Mouse (Mus musculus) hindbrain, embryonic 13.5 days (tissue): ENCODE measurements around the gene Osbpl11. TPM values are rescaled to one million over a fixed set of nuclear protein-coding genes. Genes with fewer than 3 reads are reported as not detected.
A peak's percentile ranks its signal among the peaks of the same experiment; 100 is the strongest.
"Not testable (repeated sequence)": the region's sequence is repeated elsewhere in the genome, so short reads cannot be mapped to it uniquely, and the experiment has no call there.

ENCODE experiments used
- ATAC-seq: fragments of 200-750 bp; cut with Nextera tagmentation; 2 replicates; pipeline ENCODE4 v1.8.0; 2017; ENCODE audit warnings: moderate TSS enrichment; ENCODE audit not compliant: low FRiP score
- H3K27ac ChIP-seq: fragments of 300-500 bp; sonication (generic); 2 replicates; pipeline ENCODE4 v1.5.1; 2015; ENCODE audit warnings: inconsistent platforms, mild to moderate bottlenecking, moderate library complexity
- H3K27me3 ChIP-seq: fragments of 300-500 bp; sonication (generic); 2 replicates; pipeline ENCODE4 v1.6.1; 2015; ENCODE audit warnings: mild to moderate bottlenecking, inconsistent platforms
- H3K36me3 ChIP-seq: fragments of 300-500 bp; sonication (generic); 2 replicates; pipeline ENCODE4 v1.6.1; 2015; ENCODE audit warnings: mild to moderate bottlenecking, inconsistent platforms
- H3K4me1 ChIP-seq: fragments of 300-500 bp; sonication (generic); replicated peaks from 2 replicates; pipeline ENCODE4 v1.6.1; 2015; ENCODE audit warnings: inconsistent platforms
- H3K4me2 ChIP-seq: fragments of 300-500 bp; sonication (generic); 2 replicates; pipeline ENCODE4 v1.6.1; 2015; ENCODE audit warnings: inconsistent platforms, mild to moderate bottlenecking, moderate library complexity
- H3K4me3 ChIP-seq: fragments of 300-500 bp; sonication (generic); 2 replicates; pipeline ENCODE4 v1.5.1; 2015; ENCODE audit warnings: mild to moderate bottlenecking, inconsistent platforms
- H3K9ac ChIP-seq: fragments of 300-500 bp; sonication (generic); 2 replicates; pipeline ENCODE4 v1.6.1; 2015; ENCODE audit warnings: mild to moderate bottlenecking, inconsistent platforms
- H3K9me3 ChIP-seq: fragments of 300-500 bp; sonication (generic); 2 replicates; pipeline ENCODE4 v1.6.1; 2016; ENCODE audit warnings: inconsistent platforms
- WGBS: fragments of 180-500 bp; shearing (Covaris S2); methylation state at CpG from one replicate; pipeline ENCODE4 v1.1.7; 2015; 5-methylcytosine and 5-hydroxymethylcytosine counted together
- polyA plus RNA-seq: library from polyadenylated mRNA; unstranded; fragments of >200 nt; fragmentation: Nextera tagmentation; extraction: Ambion mirVana; gene quantifications from 2 replicates; pipeline ENCODE4 v1.2.1, GENCODE M21; 2015

The Osbpl11 gene
- polyA plus RNA-seq, 1 experiment from 2014 or later: 18.3 TPM

DNA sequence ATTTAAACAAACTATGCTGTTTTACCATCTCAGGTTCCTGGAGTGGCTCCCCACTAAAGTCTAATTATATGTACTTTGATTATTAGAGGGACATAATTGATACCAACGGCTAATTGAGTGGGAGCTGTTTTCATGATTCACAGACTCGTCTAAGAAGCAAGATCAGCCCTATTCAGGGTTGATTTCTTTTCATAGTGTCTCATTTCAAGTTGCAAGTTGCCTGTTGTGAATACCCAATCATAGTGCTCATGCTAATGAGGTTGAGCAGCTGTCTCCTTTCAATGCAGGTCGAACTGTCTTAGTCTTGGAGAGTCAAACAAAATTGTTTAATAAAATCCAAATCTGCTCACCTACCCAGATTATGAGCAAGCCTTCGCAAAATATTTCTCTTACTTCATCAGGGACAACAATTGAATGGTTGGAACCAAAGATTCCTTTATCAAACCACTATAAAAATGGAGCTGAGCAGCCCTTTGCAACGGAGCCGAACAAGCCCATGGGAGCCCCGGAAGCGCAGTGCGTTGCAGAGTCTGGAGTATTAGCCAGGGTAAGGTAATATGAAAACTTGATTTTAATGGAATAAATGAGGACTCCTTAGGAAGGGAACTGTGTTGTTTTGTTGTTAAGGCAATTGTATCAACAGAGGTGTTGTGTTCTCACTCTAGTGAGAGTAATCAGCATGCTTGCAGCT, 31.6 kb downstream of the Osbpl11 start:
- 61% methylated on average over 9 of the region's 9 CpGs for WGBS
- ATAC-seq: no peak
- H3K27ac ChIP-seq: peak overlapping the region; percentile 55

GRCm38 (mm10) chr16:33217553-33218085, 32.7 kb downstream of the Osbpl11 start:
- not testable (repeated sequence) for H3K4me3 ChIP-seq, ATAC-seq, H3K27me3 ChIP-seq, H3K4me1 ChIP-seq, H3K4me2 ChIP-seq, H3K9ac ChIP-seq, H3K9me3 ChIP-seq, H3K27ac ChIP-seq
- peaks cover 33% of the 10 kb centered on the region for H3K36me3 ChIP-seq
- 68% methylated on average over 3 of the region's 3 CpGs for WGBS

More for the DNA sequence above, 31.6 kb downstream of the Osbpl11 start:
- Histone ChIP-seq H3K9me3 (no peaks in the 10 kb centered on the region), H3K9ac (no peak overlapping the region), H3K4me1 (peaks cover 5% of the 10 kb centered on the region), H3K4me2 (no peak overlapping the region), H3K36me3 (peaks cover 36% of the 10 kb centered on the region), H3K27me3 (no peaks in the 10 kb centered on the region), H3K4me3 (no peak overlapping the region)

DNA sequence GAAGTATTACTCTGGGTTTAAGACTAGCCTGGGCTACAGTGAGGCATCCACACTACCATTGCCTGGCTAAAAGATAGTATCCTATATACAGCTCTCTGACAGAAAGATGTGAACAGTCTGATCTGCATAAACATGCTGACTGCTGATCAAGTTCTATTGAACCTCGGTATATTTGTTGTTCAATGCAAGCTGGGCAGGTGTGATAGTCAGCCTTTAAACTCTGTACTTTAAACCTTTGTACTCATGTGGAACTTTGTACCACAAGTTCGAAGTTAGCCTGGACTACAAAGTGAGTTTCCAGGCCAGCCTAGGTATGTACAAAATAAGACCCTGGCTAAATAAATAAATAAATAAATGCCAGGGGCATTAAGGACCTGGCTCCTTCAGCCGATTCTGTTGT, 37.6 kb downstream of the Osbpl11 start:
- H3K27me3 ChIP-seq: no peaks in the 10 kb centered on the region
- WGBS: 95% methylated on average over 3 of the region's 3 CpGs
- no peak for ATAC-seq

GRCm38 (mm10) chr16:33224381-33224780, 39.5 kb downstream of the Osbpl11 start:
- no peaks in the 10 kb centered on the region for H3K27me3 ChIP-seq
- no peak for ATAC-seq
- no peak overlapping the region for H3K4me2 ChIP-seq
- 95% methylated on average over 5 of the region's 5 CpGs for WGBS
- no peaks in the 10 kb centered on the region for H3K9me3 ChIP-seq
- no peak overlapping the region for H3K4me3 ChIP-seq
- no peak overlapping the region for H3K27ac ChIP-seq
- no peaks in the 10 kb centered on the region for H3K4me1 ChIP-seq
- H3K36me3 ChIP-seq: peaks cover 56% of the 10 kb centered on the region
- H3K9ac ChIP-seq: no peak overlapping the region

More for the DNA sequence above, 37.6 kb downstream of the Osbpl11 start:
- Histone ChIP-seq H3K9me3 (no peaks in the 10 kb centered on the region), H3K36me3 (peaks cover 38% of the 10 kb centered on the region), H3K4me2 (no peak overlapping the region), H3K4me1 (no peaks in the 10 kb centered on the region), H3K9ac (no peak overlapping the region), H3K27ac (no peak overlapping the region), H3K4me3 (no peak overlapping the region)

DNA sequence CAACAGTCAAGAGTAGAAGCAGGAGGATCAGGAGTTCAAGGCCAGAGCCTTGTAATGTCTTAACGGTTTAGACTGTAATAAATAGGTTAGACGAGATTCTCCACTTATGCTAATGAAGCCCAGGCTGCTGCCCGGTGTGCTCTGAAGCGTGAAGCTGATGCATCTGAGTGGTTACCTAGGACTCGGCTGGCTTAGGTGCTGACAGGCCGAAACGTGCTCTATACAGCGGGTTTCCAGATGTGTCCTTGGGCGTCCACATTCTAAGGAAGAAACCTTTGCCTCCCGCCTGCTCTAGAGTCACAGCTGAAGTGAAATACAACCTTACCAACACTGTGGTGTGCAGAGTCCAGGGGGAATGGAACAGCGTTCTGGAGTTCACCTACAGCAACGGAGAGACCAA, 49.3 kb downstream of the Osbpl11 start:
- H3K36me3 ChIP-seq: peaks cover 50% of the 10 kb centered on the region
- no peak overlapping the region for H3K27ac ChIP-seq
- H3K4me2 ChIP-seq: no peak overlapping the region
- H3K4me1 ChIP-seq: 0 out of 2 replicates have a peak, but pooled peaks cover 11% of the 10 kb centered on the region
- no peak for ATAC-seq
- 72% methylated on average over 12 of the region's 12 CpGs for WGBS
- H3K27me3 ChIP-seq: no peaks in the 10 kb centered on the region
- no peak overlapping the region for H3K4me3 ChIP-seq
- H3K9ac ChIP-seq: no peak overlapping the region
- H3K9me3 ChIP-seq: no peaks in the 10 kb centered on the region

GRCm38 (mm10) chr16:33236151-33236550, 51.3 kb downstream of the Osbpl11 start:
- H3K4me3 ChIP-seq: no peak overlapping the region
- no peak overlapping the region for H3K9ac ChIP-seq
- 88% methylated on average over 6 of the region's 6 CpGs for WGBS
- H3K4me2 ChIP-seq: no peak overlapping the region
- H3K36me3 ChIP-seq: peaks cover 47% of the 10 kb centered on the region
- H3K27ac ChIP-seq: no peak overlapping the region
- H3K27me3 ChIP-seq: no peaks in the 10 kb centered on the region
- no peaks in the 10 kb centered on the region for H3K9me3 ChIP-seq
- 0 out of 2 replicates have a peak, but pooled peaks cover 11% of the 10 kb centered on the region for H3K4me1 ChIP-seq
- ATAC-seq: no peak

GRCm38 (mm10) chr16:33239305-33239704, 54.4 kb downstream of the Osbpl11 start:
- Histone ChIP-seq H3K4me2 (no peak overlapping the region), H3K4me3 (no peak overlapping the region), H3K4me1 (0 out of 2 replicates have a peak, but pooled peaks cover 2% of the 10 kb centered on the region), H3K9me3 (no peaks in the 10 kb centered on the region), H3K9ac (no peak overlapping the region), H3K27ac (no peak overlapping the region), H3K27me3 (no peaks in the 10 kb centered on the region), H3K36me3 (peaks cover 67% of the 10 kb centered on the region)
- ATAC-seq: no peak
- WGBS: 92% methylated on average over 2 of the region's 2 CpGs

- ATAC-seq: no peak
- WGBS: 89% methylated on average over 6 of the region's 6 CpGs
- H3K27ac ChIP-seq: no peak overlapping the region
- H3K36me3 ChIP-seq: peaks cover 59% of the 10 kb centered on the region
- no peak overlapping the region; the same call in 1 of the 2 replicates for H3K9ac ChIP-seq
- no peak overlapping the region for H3K4me3 ChIP-seq
- H3K4me2 ChIP-seq: no peak overlapping the region
- no peaks in the 10 kb centered on the region for H3K27me3 ChIP-seq
- no peaks in the 10 kb centered on the region for H3K4me1 ChIP-seq
- H3K9me3 ChIP-seq: no peaks in the 10 kb centered on the region
Observed at GRCm38 (mm10) chr16:33242046-33242445, 57.2 kb downstream of the Osbpl11 start.

- H3K27ac ChIP-seq: no peak overlapping the region
- no peaks in the 10 kb centered on the region for H3K9me3 ChIP-seq
- H3K36me3 ChIP-seq: peaks cover 49% of the 10 kb centered on the region
- H3K9ac ChIP-seq: no peak overlapping the region
- no peak for ATAC-seq
- H3K27me3 ChIP-seq: no peaks in the 10 kb centered on the region
- WGBS: 93% methylated on average over 6 of the region's 6 CpGs
- no peak overlapping the region for H3K4me3 ChIP-seq
- H3K4me2 ChIP-seq: no peak overlapping the region
- H3K4me1 ChIP-seq: no peaks in the 10 kb centered on the region
Observed at GRCm38 (mm10) chr16:33244136-33244691, 59.3 kb downstream of the Osbpl11 start.

- Histone ChIP-seq H3K4me3 (no peak overlapping the region), H3K9me3 (no peaks in the 10 kb centered on the region), H3K9ac (no peak overlapping the region), H3K4me1 (no peaks in the 10 kb centered on the region), H3K27ac (no peak overlapping the region), H3K27me3 (no peaks in the 10 kb centered on the region), H3K4me2 (no peak overlapping the region), H3K36me3 (peaks cover 41% of the 10 kb centered on the region)
- no peak for ATAC-seq
- 92% methylated on average over 9 of the region's 9 CpGs for WGBS
Observed at GRCm38 (mm10) chr16:33244933-33245470, 60.1 kb downstream of the Osbpl11 start.

DNA sequence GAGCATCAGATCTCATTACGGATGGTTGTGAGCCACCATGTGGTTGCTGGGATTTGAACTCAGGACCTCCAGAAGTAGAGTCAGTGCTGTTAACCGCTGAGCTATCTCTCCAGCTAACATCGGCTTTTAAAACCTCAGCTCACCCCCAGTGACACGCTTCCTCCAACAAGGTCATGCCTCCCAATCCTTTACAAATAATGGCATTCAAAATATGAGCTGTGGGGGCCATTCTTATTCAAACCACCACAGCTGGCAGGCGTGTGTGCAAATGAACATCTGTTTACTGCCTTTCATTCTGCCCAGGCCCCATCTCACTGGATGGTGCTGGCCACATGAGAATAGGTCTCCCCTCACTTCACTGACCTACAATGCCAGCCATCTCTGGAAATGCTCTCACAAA, 61.7 kb downstream of the Osbpl11 start:
- Histone ChIP-seq H3K36me3 (peaks cover 30% of the 10 kb centered on the region), H3K9me3 (no peaks in the 10 kb centered on the region), H3K4me2 (no peak overlapping the region), H3K9ac (no peak overlapping the region), H3K27me3 (no peaks in the 10 kb centered on the region), H3K4me1 (peaks cover 6% of the 10 kb centered on the region; the same call in 1 of the 2 replicates), H3K4me3 (no peak overlapping the region), H3K27ac (no peak overlapping the region)
- 81% methylated on average over 5 of the region's 5 CpGs for WGBS
- no peak for ATAC-seq

GRCm38 (mm10) chr16:33247006-33247405, 62.1 kb downstream of the Osbpl11 start:
- Histone ChIP-seq H3K36me3 (peaks cover 25% of the 10 kb centered on the region), H3K27ac (no peak overlapping the region), H3K9me3 (no peaks in the 10 kb centered on the region), H3K9ac (no peak overlapping the region), H3K4me1 (peaks cover 7% of the 10 kb centered on the region), H3K4me2 (no peak overlapping the region), H3K27me3 (no peaks in the 10 kb centered on the region), H3K4me3 (no peak overlapping the region)
- 86% methylated on average over 2 of the region's 2 CpGs for WGBS
- no peak for ATAC-seq
